Mouse (Mus musculus): Measurements from ENCODE around the gene Kcnc4.

The Kcnc4 gene

GRCm38 (mm10) chr3:107459196-107459772, at the start of gene Kcnc4:
Gene Kcnc4, minus strand, starts transcription at chr3:107459552.
- peak; percentile 7 for DNase-seq (ENCODE audit: low read depth, low spot score)

- DNase-seq (ENCODE audit: low read depth, low spot score): no peak
Measured at GRCm38 (mm10) chr3:107508696-107509095, 49.3 kb upstream of the Kcnc4 start.

- no peak for DNase-seq (ENCODE audit: low read depth, low spot score)
Measured at GRCm38 (mm10) chr3:107507966-107508365, 48.6 kb upstream of the Kcnc4 start.

DNA sequence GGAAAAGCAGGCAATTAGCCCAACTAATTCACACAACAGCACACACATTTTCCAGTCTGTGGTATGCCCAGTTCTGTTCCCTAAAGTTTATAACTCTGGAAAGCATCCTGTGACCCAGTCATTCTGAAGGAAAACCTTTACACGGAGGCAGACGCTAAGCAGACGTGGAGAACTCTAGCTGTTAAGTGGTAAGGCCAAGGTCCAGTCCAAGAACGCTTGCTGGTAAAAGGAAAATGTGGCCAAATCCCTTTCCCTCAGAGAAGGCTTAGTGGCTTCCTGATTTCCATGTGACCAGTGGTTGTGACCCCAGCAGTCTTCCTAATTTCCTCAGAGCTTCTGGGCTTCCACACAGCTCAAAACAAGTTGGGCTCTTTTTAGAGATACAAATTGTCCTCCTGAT, 47.2 kb upstream of the Kcnc4 start:
- DNase-seq (ENCODE audit: low read depth, low spot score): no peak

- DNase-seq (ENCODE audit: low read depth, low spot score): no peak
Measured at GRCm38 (mm10) chr3:107505464-107506367, 46.4 kb upstream of the Kcnc4 start.

GRCm38 (mm10) chr3:107504542-107504941, 45.2 kb upstream of the Kcnc4 start:
- DNase-seq (ENCODE audit: low read depth, low spot score): no peak

GRCm38 (mm10) chr3:107503716-107504115, 44.4 kb upstream of the Kcnc4 start:
- no peak for DNase-seq (ENCODE audit: low read depth, low spot score)

- DNase-seq (ENCODE audit: low read depth, low spot score): no peak
Measured at GRCm38 (mm10) chr3:107501702-107502151, 42.4 kb upstream of the Kcnc4 start.

DNA sequence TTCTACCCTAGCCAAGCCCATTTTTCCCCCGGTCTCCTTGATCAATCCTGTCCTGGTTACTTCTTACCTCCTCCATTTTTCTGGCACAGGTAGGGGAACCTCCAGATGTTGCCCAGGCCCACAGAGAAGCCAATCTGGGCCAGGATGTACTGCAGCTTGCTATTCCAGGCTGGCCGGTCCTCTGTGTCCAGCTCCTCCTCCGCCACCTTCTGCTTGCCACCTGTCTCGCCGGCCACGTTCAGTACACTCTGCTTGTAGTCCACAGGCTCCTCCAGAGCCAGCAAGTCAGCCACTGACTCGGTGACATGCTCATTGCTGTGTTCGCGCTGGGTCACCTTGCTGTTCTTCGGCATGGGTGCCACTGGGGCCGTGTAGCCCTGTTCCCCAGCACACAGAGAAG, 40.9 kb upstream of the Kcnc4 start:
- DNase-seq (ENCODE audit: low read depth, low spot score): no peak

DNA sequence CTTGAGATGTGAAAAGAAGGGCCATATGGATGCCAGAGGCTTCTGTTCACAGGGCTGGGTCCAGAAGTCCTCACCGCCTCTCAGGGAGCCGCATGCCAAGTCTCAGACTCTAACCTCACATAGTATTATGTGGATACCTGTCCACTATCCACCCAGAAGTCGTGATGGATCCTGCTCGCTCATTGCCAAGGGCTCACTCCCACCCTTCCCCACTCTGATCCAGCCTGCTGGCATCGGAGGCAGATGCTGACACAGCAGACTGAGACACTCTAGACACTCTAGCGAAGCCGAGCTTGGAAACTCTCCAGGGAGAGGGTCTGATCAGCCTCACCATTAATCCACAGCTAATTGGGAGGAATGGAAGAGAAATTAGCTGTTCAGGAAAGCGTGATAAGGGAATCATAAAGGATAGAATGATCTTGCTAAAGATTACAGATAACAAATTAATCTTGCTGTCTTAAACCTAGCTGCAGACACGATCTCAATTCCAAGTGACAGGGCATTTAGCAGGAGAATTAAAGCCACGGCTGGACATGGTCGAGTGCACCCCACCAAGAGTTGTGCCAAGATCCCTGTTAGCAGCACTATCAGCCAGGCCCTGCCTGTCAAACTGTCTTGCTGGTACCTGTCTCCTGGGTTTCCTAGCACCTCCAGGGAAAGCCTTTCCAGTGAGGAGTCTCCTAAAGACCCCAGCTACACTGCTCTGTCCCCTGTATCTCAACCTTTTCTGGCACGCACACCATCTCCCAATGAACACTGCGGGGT, 36.9 kb upstream of the Kcnc4 start:
- DNase-seq (ENCODE audit: low read depth, low spot score): no peak

- DNase-seq (ENCODE audit: low read depth, low spot score): no peak
Measured at GRCm38 (mm10) chr3:107495524-107495923, 36.2 kb upstream of the Kcnc4 start.

GRCm38 (mm10) chr3:107491459-107491858, 32.1 kb upstream of the Kcnc4 start:
- DNase-seq (ENCODE audit: low read depth, low spot score): no peak

GRCm38 (mm10) chr3:107488637-107489036, 29.3 kb upstream of the Kcnc4 start:
- DNase-seq (ENCODE audit: low read depth, low spot score): no peak

GRCm38 (mm10) chr3:107483290-107483689, 23.9 kb upstream of the Kcnc4 start:
- DNase-seq (ENCODE audit: low read depth, low spot score): peak; percentile 30

GRCm38 (mm10) chr3:107480660-107481059, 21.3 kb upstream of the Kcnc4 start:
- no peak for DNase-seq (ENCODE audit: low read depth, low spot score)

- DNase-seq (ENCODE audit: low read depth, low spot score): peak; percentile 60
Measured at GRCm38 (mm10) chr3:107472198-107472597, 12.8 kb upstream of the Kcnc4 start.

GRCm38 (mm10) chr3:107469059-107469458, 9.7 kb upstream of the Kcnc4 start:
- DNase-seq (ENCODE audit: low read depth, low spot score): no peak

DNA sequence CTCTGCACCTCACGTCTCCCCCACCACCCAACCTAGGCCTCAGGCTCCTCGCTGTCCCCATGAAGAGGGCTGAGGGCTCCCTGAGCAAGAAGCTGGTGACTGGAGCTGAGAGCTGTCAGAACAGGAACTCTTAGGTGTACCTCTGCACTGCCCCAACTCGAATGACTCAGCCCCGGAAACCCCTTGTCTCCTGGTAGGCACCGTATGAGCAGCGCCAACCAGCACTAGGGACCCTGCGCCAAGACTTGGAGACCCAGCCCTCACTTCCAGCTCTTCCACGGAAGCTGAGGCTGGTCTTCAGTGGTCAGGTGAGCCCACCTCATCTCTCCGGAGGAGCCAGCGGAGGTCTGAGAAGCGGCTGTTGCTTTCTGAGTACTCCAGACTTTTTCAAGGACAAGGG, 8.8 kb upstream of the Kcnc4 start:
- no peak for DNase-seq (ENCODE audit: low read depth, low spot score)

GRCm38 (mm10) chr3:107466577-107466976, 7.2 kb upstream of the Kcnc4 start:
- DNase-seq (ENCODE audit: low read depth, low spot score): peak; percentile 77

GRCm38 (mm10) chr3:107462160-107462559, 2.8 kb upstream of the Kcnc4 start:
- peak; percentile 78 for DNase-seq (ENCODE audit: low read depth, low spot score)

DNA sequence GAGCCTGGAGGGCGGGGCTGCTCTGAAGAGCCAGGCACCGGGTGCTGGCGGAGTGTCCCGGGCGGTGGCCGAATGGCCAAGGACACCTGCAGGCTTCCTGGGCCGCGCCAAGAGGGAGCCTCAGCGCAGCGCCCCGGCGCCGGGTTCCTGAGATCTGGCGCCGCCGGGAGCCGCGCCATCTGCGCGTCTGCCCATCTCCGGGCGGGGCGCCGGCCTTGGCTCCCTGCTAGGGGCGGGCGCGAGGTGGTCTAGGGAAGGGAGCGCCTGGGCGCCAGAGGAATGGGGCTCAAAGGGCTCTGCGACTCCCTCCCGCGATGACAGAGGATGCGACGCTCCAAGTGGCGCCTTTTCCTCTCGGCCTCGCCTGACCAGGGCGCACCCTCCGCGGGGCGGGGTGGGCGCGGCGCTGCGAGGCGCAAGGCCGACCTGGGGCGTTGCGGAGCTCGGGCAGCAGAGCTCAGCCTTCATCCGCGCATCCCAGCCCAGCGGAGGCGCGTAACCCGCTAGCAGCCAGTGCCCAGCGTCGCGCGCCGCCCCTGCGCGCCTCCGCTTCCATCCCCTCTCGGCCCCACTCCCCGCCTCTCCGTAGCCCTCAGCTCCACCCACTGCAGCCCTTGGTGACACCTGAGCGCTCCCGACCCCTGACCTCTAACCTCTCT, 550 bp upstream of the Kcnc4 start:
- peak; percentile 3 for DNase-seq (ENCODE audit: low read depth, low spot score)
